Mouse (Mus musculus): ENCODE measurements around the gene Plxdc1.

DNA sequence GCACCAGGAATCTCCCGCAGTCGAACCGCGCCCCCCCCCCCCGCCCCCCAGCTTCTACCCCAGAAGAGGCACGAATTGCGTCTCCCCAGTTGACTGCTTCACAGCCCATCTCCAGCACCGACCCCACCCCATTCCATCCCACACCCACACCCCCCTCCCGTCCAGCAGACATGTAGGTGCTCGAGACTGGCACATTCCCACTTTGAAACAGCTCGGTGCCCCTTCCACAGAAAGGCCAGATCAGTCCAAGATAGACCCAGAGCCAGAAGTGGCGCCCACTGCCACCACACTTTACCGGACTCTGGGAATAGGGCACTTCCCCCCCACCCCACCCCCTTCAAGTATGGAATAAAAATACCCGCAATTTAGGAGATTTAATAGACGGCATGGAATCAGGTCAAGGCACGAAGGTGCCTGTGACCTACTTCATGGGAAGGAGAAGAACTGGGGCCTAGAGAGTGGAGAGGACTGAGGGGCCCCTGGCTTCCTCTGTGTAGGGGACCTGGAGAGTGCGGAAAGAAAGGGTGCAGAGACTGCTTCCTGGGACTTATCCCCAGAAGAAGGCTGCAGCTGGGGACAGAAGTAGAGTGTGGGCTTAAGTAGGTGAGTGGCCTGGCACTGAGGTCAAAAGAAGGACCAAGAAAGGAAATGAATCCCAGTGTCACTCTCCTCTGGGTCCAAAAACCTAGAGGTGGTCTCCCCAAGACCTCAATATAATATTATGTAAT, 658 bp upstream of the Plxdc1 start:
- TF ChIP-seq CTCF (IDR thresholded peaks at IDR 0.05; ENCODE audit: control insufficient read depth, insufficient read depth, low read length) (no peak), POLR2A (IDR thresholded peaks at IDR 0.05; ENCODE audit: borderline replicate concordance, control insufficient read depth, low read depth, low read length) (no peak)
